Mouse (Mus musculus) Muller cell, postnatal 12 days (primary cell): ENCODE data around the gene Tiam1.

Experiments
- DNase-seq: peaks from one replicate; pipeline ENCODE4 v3.0.0-alpha.2; 2015; ENCODE audit errors: inconsistent ontology term

Gene Tiam1

DNA sequence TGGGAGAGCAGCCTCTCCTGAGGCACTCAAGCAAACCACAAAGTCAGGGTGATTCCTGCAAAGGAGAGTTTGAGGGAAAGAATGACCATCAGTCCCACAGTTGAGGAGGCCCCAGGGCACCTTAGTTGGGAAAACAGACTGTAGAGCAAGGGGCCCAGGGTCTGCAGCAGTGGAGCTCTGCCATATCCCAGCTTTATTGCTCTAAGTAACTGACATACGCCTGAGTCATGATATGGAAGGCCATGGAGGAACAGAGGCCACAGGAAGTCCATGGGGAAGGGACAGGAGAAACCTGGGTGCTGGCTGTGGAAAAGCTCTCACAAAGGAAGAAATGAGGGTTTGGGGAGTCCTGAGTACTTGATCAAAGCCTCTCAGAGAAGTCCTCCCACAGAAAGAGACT is 189.5 kb downstream of the Tiam1 start:
- no peak for DNase-seq

DNA sequence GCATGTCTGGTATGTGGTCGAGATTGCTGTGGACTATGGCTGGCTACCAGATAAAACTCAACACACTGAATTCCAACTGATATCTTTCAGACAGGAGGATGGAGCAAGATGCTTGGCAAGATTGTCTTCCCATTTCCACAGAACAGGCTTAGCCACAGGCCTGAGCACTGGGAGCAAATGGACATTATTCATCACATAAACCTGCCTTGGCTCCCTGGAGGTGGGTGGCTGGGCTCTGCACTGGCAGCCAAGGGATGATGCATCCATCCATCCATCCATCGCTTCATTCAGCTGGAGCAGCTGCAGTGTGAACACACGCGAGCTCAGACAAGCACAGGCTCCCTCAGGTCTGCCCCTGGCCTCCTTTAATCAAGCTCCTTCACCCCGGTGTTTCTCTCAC is 190.7 kb downstream of the Tiam1 start:
- DNase-seq, result peak; percentile 92

DNA sequence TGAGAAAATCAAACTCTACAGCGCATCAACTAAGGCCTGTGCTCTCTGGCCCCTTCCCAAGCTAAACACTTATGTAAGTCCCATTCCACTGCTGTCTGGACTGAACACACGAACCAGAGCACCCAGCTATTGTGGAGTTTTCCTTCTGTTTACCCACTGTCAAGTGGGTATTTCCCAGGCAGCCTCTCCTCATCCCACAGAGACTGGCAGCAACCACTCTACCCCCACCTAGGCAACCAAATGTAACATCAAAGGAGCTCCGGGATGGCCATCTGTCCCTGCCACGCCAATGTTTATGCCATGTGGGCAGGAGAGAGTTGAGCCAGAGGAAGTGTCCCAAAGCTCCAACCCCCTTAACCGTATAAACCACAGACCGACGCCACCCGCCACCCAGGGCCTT is 192.8 kb downstream of the Tiam1 start:
- peak; percentile 52 for DNase-seq

DNA sequence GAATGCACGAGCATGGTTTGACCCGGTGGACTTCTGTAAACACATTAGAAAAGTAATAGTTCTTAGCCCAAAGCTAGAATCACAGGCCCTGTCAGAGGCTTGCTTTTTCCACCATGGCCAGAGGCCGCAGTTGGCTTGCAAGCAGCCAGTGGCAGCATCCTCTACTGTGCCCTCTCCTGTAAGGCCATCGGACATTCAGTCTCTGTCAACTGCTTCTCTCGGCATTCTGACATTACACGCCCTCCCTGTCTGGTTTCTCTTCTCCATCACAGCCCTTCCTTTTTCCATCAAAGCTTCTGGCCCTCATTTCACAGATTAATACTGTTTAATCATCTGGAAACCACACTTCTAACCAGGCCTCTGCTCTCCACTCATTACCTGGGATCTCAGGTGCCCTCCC is 193.3 kb downstream of the Tiam1 start:
- no peak for DNase-seq

DNA sequence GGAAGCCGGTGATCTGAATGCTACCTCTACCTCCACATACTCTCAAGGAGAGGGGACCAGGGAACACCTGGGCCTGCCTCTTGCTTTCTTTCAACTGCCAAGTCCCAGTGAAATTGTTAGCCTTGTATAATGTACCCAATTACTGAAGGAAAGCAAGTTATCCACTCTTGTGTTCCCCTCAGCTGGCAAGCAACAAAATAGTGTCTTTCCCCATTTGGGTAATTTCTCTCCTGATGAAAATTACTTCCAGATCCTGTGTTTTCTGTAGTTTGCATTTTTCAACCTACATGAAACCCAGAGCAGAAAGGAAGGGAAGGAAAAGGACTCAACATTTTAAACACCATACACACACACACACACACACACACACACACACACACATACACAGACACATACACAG is 195.5 kb downstream of the Tiam1 start:
- no peak for DNase-seq

DNA sequence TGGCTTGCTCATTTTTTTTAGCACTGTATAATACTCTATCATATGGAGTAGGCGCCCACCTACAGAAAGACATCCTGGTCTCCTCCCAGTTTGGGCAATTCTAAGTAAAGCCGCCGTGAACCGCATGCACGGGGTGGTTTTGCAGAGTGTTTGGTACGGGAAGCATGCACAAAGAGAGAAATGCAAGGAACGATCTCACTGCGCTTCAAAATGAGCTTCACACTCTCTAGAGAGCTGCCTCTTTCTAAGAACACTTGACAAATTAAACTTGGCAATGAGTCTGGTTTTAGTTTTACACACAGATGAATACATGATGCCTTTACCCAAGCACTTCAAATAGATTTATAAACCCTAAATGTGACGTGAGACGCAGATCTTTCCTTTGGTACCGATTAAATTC is 196.8 kb downstream of the Tiam1 start:
- no peak for DNase-seq

DNA sequence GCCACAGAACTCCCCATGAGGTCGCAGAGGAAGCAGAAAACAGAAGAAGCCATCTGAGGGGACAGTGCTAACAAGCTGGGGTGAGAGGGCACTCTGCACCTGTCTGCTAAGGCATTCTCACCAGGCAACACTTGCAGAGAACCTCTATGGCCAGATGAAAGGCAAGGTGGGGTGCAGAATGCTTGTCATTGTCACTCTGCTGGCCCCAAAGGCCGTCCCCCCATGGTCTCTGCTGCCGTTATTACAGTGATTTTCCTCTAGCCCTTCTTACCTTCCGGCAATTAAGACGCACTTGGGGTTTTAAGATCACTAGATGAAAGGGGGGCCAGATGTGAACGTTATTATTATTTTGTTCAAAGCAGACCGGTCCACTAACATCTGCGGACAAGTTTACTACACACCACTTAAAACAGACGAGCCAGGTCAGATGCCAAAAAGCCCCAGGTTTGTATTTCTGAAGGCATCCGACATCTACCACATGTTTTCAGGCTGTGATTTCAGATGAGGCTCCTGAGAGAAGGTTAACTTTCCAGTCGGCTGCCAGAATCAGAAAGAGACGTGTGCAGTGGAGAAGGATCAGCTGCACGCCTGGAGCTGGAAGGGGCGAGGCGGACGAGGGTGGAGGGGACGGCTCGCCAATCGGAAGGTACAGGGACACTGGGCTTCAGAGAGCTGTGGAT is 198.8 kb downstream of the Tiam1 start:
- no peak for DNase-seq

DNA sequence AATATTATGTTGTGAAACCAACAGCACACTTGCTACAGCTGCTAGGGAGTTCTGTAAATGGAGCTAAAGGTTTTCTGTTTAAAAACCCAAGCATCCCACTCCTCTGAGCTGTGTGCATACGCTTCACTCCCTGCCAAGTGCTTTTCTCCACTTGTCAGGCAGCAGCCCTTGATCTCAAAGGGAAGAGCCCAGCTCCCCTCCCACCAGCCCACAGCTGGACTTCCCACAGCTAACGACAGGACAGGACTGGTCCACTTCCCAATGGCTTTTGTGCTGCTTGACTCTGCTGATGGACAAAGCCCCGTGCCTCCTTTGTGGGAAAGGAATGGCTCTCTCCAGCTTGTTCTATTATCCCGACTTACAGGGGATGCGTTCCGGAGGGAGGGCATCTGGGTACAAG is 199.5 kb downstream of the Tiam1 start:
- peak; percentile 57 for DNase-seq

DNA sequence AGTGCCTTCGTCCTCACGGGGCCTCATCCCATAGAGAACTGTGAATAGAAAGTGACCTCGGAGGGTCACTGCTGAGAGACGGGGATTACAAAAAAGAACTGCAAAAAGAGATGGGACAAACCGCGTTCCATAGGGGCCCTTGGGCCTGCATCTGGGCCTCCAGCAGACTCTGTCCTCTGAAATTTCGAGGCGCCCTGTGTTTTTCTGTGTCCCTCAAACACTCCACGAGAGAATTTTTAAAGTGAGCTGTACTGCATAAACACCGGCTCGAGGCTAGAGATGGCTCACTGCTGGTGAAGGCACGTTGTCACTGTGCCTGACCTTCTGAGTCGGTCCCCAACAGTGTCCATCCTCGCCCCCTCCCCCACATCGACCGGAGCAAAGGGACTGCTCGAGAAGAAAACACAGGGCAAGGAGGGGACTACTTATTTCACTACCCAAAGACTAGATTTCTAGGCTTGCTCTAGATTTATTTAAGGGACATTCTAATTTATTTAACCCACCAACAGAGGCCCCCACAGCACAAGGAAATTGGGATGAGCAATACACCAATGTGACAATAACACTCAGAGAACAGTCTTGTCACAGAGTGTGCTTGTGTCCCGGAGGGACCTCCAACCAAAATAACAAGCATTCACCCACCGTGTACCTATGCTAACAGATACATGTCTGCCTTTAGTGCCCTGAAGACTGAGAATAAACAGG is 200.2 kb downstream of the Tiam1 start:
- DNase-seq, result peak; percentile 46

DNA sequence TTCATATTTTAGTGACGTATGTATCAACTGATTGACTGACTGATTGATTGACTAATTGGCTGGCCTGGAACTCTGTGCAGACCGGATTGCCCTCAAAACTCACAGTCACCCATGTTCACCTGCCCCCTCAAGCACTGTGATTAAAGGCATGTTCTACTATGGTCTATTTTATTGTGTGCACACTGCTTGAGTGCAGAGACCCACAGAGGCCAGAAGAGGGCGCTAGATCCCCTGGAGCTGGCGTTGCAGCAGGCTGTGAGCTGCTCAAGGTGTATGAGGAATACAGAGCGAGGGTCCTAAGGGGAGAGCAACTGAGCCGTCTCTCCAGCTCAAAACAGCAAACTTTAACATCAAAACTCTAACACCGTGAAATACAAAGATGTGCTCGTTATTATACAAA is 202.9 kb downstream of the Tiam1 start:
- no peak for DNase-seq

DNA sequence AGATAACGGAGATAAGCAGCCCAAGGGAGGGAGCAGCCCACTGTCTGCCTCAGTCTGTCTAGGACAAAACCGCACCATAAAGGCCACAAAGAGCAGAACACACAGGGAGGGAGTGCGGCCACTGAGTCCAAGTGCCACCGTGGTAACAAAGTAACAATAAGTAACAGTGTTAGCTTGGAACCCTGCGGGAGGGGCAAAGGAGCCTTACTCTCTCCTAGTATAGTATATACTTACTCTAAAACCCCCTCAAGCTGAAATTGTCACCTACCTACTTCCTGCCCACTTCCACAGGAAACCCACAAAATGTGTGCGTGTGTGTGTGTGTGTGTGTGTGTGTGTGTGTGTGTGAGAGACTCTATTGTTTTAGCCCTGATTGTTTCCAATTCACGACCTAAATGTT is 205.3 kb downstream of the Tiam1 start:
- DNase-seq, result no peak

DNA sequence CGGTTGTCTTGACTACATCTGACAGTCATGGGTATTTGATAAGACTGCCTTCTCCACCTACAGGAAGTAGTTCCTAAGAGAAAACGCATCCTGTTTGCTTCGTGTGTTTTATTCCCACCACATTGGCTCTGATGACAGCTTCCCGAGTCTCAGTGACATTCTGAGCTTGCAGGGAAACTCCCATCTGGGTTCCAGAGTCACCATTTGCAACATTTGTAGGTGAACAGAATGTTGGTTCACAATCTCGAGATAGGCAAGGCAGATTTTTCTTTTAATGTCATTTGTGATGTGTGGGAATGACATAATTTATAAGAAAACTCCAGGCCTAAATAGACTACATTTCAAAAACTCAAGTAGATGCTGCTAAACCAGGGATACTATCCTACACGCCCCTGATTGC is 207.0 kb downstream of the Tiam1 start:
- DNase-seq, result no peak

DNA sequence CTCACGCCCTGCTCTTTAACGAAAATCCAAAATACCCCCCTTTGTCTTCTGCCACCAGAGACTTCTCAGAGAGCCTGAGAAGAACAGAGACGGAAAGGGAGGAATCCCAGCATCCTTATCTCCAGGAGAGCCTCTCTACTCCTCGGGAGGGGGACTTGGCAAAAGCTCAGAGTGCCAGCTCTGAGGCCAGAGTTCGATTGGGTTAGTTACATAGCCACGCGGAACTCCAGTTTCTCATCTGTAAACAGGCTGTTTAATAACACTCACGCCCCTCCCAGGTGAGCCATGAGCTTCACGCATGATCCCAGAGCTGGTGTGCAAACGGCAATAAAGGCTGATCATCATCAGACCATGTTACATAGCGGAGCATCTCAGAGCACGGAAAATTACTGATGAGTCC is 208.2 kb downstream of the Tiam1 start:
- DNase-seq, result no peak

DNA sequence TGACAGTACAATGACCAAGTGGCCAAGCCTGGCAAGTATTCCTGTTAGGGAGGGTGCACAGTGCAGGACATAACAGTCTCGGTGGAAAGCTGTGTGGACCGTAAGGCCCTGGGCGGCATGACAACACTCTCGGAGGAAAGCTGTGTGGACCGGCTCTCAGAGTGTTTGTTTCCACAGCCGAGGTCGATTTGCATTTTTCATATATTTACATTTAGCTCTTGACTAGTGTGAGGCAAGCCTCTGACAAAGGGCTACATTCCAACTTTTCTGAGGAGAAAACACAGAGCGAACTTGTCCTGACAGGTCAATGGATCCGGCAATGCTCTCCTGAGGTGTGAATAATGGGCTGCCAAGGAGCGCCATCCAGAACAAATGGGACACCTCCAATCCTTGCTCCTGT is 209.0 kb downstream of the Tiam1 start:
- DNase-seq, result no peak

DNA sequence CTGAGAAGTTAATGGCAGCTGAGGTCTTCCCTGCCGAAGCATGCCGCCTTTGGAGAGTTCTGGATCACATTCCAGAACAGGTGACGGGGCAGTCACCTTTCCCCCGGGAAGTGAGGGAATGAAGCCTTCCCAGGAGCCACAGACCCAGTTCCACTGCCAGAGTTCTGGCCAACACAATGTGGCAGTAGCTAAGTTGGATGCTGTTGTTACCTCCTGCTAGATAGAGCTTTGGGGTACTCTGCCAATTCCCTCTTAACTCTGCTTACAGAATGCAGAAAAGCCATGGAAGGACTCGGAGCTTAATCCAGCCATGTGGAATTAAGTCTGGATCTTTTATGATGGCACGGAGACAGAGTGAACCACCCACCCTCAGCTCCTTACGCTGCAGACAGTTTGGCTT is 209.6 kb downstream of the Tiam1 start:
- DNase-seq, result no peak

DNA sequence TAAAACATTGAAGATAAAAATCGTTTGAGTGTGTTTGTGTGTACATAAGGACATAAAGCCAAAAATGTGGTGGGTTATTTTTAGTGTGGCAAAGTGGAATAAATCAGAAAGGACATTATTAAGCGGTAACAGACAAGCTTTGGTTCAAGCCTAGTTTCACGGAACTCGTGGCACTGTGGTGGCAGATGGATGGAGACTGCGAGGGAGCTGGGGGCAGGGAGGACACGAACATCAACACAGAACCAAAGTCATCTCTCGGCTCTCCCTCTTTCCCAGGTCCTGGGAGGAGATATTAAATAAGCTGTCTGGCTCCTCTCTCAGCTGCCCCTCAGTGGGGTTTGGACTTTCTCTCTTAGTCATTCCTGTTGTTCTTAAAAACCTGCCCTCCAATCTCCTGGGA is 215.0 kb downstream of the Tiam1 start:
- no peak for DNase-seq

DNA sequence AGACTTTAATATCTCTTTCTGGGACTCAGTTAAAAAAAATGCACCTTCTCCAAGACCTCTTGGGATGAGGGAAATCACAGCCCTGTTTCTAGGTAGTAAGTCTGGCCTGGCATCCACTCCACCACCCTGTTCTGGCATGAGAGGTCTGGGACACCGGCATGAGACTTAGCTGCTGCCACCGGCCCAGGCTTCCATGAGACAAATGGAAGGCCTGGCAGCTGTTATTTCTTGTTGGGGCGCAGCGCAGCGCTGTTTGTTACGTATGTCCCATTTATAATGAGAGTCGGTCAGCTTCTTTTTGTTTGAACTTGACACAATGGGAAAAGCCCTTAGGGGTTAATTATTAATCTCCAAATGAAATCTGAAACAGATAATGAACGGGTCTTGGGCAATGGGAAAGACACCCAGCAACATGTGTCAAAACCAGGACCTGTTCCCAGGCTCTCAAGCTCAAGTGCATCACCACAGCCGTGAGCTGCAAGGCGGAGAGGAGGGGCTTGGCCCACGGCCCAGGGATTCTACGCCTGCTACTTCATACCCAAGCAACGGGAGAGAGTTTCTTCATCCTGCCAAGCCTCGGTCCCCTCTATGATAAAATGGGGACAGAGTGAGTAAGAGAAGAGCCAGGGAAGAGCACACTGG is 219.2 kb downstream of the Tiam1 start:
- DNase-seq, result peak; percentile 96

DNA sequence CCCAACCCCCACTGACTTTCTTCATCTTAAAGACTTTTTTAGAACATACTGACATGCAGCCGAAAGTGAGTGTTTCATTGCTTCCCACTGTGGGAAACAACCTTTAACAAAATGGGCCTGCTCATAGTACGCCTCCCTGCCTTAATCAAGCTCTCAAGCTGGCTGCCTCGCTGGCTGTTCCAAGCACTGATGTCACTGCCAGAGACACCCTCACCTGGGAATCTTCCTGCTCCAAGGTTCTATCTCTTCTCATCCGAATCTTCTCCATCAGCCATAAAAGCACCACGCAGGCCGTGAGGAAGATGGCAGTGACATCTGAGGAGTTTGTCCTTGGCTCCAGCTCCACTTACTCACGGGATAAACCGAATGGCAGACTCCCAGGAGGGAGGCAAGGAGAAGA is 220.3 kb downstream of the Tiam1 start:
- no peak for DNase-seq

DNA sequence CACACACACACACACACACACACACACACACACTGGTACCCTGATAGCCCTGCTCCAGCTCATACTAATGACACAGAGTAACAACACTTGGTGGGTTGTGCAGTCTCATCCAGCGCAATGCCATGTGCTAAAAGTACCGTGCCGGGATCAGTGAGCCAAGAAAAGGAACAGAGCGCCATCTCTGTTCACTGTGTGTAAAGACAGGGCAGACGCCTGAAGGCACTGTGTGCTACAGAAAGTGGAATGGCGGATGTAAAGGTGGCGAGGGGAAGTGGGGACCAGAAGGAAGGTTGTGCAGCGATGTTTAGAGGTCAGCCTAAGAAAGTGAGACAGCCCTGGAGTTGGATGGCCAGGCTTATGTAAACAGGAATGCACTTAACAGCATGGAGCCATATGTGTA is 221.1 kb downstream of the Tiam1 start:
- DNase-seq, result no peak

DNA sequence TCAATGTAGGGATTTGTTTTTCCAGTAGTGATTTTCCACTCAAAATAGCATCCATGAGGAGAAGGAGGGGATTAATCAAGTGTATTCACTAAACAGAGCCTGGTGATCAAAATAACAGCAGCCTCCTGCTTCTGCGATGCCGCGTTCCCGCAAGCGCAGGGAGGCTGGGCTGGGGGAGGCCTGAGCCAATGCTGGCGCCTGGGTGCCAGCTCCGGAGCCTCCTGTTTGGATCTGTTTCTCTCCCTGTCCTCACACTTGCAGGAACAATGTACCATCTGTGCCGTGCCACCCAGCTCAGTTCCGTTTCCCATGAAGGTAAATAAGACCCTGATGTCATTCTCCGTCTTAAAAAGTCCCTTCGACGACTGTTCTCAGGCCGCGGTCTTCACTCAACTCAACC is 222.2 kb downstream of the Tiam1 start:
- no peak for DNase-seq

DNA sequence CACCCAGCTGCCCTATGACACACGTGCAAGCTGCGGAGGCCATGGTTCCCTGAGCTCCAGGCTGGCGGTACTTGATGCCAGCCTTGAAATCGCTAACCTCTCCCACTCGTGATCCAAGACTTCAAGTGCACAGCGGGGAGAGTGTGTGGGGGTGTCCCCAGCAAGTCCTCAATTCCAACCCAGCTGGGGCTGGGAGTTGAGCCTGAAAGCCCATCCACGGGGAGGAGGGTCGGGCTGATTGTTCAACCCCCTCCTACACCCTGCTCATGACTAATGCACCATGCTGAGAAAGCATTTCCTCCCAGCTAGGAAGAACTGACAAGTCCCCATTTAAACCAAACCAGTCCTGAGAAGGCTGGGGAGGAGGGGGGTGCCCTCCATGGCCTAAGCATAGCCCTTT is 223.2 kb downstream of the Tiam1 start:
- no peak for DNase-seq

DNA sequence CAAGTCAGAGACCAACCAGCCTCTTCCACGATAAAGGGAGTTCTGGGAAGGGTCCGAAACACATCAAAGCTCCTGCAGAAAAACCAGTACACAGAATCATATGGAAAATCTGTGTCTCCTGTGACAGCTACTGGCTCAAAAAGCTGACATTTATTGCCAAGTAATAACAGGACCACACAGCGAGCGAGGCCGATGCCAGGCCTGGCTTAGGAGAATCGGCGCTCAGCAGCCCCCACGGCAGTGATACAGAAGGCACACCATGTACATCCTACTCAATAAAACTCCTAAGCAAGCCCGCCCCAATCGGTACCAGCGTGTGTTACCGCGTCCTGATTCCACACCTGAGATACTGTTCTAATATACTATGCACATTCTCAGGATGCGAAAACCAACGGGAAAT is 226.2 kb downstream of the Tiam1 start:
- no peak for DNase-seq

DNA sequence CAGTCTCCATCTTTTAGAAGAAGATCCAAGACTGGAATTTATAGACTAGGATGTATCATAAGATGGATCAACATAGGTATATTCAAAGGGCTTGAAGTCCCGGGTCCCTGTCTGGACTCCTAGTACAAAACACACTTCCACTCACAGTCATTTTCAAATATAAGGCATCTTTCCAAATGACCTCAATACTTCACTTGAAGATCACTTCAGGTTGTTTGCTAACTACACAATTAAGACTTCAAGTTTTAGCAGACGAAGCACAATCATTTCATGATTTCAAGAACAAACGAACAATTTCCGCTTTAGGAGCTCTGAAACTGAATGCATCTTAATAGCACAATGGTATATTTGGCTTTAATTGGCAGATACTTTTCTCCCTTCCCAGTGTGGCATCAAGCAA is 228.6 kb downstream of the Tiam1 start:
- DNase-seq, result no peak
